Mouse (Mus musculus) liver, embryonic 15.5 days (tissue): ENCODE data around the gene Nat9. TPM values are rescaled to one million over a fixed set of nuclear protein-coding genes. Genes with fewer than 3 reads are reported as not detected.

ENCODE experiments used
- ATAC-seq: fragments of 200-750 bp; cut with Nextera tagmentation; 2 replicates; pipeline ENCODE4 v1.8.0; 2017; ENCODE audit warnings: moderate number of reproducible peaks, mild to moderate bottlenecking, moderate library complexity; ENCODE audit not compliant: insufficient read depth
- H3K27ac ChIP-seq: fragments of 300-500 bp; sonication (generic); replicated peaks from 2 replicates; pipeline ENCODE4 v1.5.1; 2015; ENCODE audit warnings: mild to moderate bottlenecking, inconsistent platforms
- H3K27me3 ChIP-seq: fragments of 300-500 bp; sonication (generic); 2 replicates; pipeline ENCODE4 v1.6.1; 2015; ENCODE audit warnings: mild to moderate bottlenecking, inconsistent platforms
- H3K36me3 ChIP-seq: fragments of 300-500 bp; sonication (generic); replicated peaks from 2 replicates; pipeline ENCODE4 v1.6.1; 2015; ENCODE audit warnings: moderate library complexity, mild to moderate bottlenecking, inconsistent platforms
- H3K4me1 ChIP-seq: fragments of 300-500 bp; sonication (generic); replicated peaks from 2 replicates; pipeline ENCODE4 v1.6.1; 2015; ENCODE audit warnings: inconsistent platforms
- H3K4me2 ChIP-seq: fragments of 300-500 bp; sonication (generic); 2 replicates; pipeline ENCODE4 v1.6.1; 2015; ENCODE audit warnings: moderate library complexity, mild to moderate bottlenecking, inconsistent platforms
- H3K4me3 ChIP-seq: fragments of 300-500 bp; sonication (generic); replicated peaks from 2 replicates; pipeline ENCODE4 v1.5.1; 2015; ENCODE audit warnings: mild to moderate bottlenecking, inconsistent platforms
- H3K9ac ChIP-seq: fragments of 300-500 bp; sonication (generic); 2 replicates; pipeline ENCODE4 v1.6.1; 2015; ENCODE audit warnings: moderate library complexity, mild to moderate bottlenecking, inconsistent platforms
- H3K9me3 ChIP-seq: fragments of 300-500 bp; sonication (generic); replicated peaks from 2 replicates; pipeline ENCODE4 v1.6.1; 2016; ENCODE audit warnings: inconsistent platforms
- WGBS: fragments of 180-500 bp; shearing (Covaris S2); methylation state at CpG from one replicate; pipeline ENCODE4 v1.1.7; 2015; ENCODE audit warnings: mixed read lengths; ENCODE audit not compliant: insufficient replicate concordance; 5-methylcytosine and 5-hydroxymethylcytosine counted together
- polyA plus RNA-seq: library from polyadenylated mRNA; unstranded; fragments of >200 nt; fragmentation: Nextera tagmentation; extraction: Ambion mirVana; gene quantifications from 2 replicates; pipeline ENCODE4 v1.2.1, GENCODE M21; 2015

The Nat9 gene
- polyA plus RNA-seq, 1 experiment from 2014 or later, result 9.9 TPM

DNA sequence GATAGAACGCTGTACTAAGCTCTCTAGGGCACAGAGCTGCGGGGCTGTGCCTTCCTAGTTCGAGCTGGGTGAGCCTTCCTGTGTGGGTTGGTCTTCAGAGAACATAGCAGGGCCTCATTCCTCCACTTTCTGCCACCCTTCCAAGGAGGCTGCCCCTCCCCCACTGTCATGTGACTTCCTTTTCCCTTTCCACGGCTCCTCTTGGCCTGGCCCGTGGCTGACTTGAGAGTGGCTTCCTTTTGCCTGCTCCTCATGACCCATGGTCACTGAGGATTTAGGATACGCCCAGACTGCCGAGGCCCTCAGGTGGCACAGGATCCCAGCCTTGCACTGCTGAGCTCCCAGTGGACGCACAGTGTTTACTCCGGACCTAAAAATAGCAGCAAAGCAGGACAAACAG lies 4.5 kb upstream of the Nat9 start:
- no peak overlapping the region for H3K4me2 ChIP-seq
- no peak overlapping the region for H3K9ac ChIP-seq
- 17% methylated on average over 9 of the region's 9 CpGs for WGBS
- no peaks in the 10 kb centered on the region for H3K27me3 ChIP-seq
- H3K36me3 ChIP-seq, result peaks cover 8% of the 10 kb centered on the region
- ATAC-seq, result no peak
- H3K27ac ChIP-seq, result peak overlapping the region; percentile 67; the same call in 1 of the 2 replicates
- no peaks in the 10 kb centered on the region for H3K9me3 ChIP-seq
- no peak overlapping the region for H3K4me3 ChIP-seq
- peaks cover 54% of the 10 kb centered on the region for H3K4me1 ChIP-seq

DNA sequence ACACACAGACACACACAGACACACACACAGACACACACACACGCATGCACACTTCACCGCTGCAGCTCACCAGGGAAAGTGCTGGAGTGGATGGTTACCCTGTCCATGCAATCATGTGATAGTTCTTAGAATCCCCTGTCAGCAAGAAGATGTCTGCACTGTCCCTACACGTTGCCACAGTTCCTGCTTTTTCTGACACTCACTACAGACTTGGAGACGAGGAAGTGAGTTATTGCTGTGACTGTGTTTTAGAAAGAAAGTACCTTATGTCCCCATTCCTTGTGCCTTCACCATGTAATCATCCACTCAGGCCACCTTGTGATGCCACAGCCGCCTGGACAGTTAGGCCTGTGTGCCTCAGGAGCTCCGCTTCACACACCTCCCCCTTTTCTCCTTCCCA lies 1.6 kb upstream of the Nat9 start:
- no peak for ATAC-seq
- H3K4me1 ChIP-seq, result peaks cover 55% of the 10 kb centered on the region
- H3K4me3 ChIP-seq, result peak overlapping the region; percentile 6; the same call in 1 of the 2 replicates
- peak overlapping the region; percentile 94 for H3K4me2 ChIP-seq
- H3K9me3 ChIP-seq, result no peaks in the 10 kb centered on the region
- WGBS, result 61% methylated on average over 6 of the region's 6 CpGs
- H3K9ac ChIP-seq, result no peak overlapping the region
- no peaks in the 10 kb centered on the region for H3K27me3 ChIP-seq
- H3K36me3 ChIP-seq, result peaks cover 5% of the 10 kb centered on the region
- peak overlapping the region; percentile 70 for H3K27ac ChIP-seq

DNA sequence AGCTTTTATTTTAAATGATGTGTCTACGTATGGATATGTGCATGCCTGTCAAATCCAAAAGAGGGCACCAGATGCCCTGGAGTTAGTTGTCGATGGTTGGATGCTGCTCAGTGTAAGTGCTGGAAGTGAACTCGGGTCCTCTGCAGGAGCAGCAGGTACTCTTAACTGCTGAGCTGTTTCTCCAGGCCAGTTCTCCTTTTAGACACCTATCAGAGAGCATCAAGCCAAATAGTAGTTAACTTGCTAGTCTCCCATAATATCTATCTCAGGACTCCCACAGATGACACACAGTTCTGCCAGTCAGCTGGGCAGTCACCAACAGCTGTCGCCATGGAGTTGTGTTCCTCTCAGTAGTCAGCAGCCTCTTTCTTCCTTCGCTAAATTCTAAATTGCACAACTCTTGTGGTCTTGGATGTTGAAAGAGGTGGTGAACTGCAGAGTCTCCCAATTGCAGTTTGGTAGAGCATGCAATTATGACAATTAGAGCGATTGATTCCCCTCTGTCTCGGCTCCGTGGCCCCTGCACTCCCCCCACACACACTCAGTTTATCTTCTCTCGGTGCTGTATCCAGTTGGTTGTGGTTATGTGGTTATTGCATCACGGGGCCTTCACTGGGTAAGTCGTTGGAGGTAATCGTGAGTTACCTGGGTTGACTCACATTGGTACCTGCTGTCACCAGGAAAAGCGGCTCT lies 1.0 kb upstream of the Nat9 start:
- Histone ChIP-seq H3K4me1 (peaks cover 56% of the 10 kb centered on the region), H3K4me3 (peak overlapping the region; percentile 71), H3K9me3 (no peaks in the 10 kb centered on the region), H3K9ac (no peak overlapping the region), H3K4me2 (peak overlapping the region; percentile 94), H3K27me3 (no peaks in the 10 kb centered on the region), H3K36me3 (peaks cover 5% of the 10 kb centered on the region), H3K27ac (peak overlapping the region; percentile 70)
- 27% methylated on average over 13 of the region's 13 CpGs for WGBS
- ATAC-seq, result no peak

DNA sequence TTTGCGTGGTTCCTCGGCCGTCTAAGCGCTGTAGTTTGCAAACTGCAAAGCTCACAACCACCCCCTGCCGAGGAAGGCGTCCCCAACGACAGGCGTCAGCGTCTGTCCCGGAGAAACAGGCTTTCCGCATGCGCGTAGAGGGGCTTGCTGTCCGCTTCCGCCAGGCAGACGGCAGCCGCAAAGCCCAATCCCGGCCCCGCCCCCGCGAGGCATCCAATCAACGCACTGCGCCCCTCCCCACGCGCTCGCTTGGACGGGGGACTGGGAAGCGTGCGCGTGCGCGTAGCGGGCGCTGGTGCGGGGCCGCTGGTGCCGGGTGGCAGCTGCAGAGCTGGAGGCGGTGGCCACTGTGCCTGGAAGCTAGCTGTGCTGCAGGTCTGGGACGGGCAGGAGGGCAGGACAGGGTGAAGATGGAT lies 427 bp downstream of the Nat9 start, which contains the start of gene Tmem104:
Tmem104 (plus strand) TSS at position 264 of the 416 bp plus-strand sequence.
- peak within 1 kb of the TSS; percentile 82 for H3K27ac ChIP-seq
- peak within 1 kb of the TSS; percentile 71 for H3K4me3 ChIP-seq
- peak within 1 kb of the TSS; percentile 75 for H3K9ac ChIP-seq
- under 1% methylated on average over 39 of the region's 39 CpGs for WGBS
- H3K36me3 ChIP-seq, result peaks cover 5% of the 10 kb centered on the region
- peaks cover 65% of the 10 kb centered on the region for H3K4me1 ChIP-seq
- H3K27me3 ChIP-seq, result no peaks in the 10 kb centered on the region
- H3K9me3 ChIP-seq, result no peaks in the 10 kb centered on the region
- H3K4me2 ChIP-seq, result peak within 1 kb of the TSS; percentile 94
- peak; percentile 88 for ATAC-seq

DNA sequence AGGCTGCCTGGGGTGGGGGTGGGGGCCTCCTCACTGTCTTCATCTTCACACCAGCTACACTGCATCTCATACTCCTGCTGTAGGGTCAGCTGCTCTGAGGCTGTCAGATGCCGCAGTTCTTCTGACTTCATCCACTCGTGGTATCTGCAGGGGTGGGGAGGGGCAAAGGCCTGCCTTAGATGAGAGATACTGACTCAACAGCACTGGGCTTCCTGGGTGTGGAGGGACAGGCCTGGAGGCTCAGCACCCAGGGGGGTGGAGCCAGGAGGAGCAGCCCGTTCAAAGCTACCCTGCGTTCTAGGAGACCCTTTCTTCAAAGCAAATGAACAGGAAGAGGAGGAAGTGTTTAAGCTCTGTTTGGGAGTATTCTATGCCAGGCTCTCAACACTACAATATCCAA lies 2.7 kb downstream of the Nat9 start:
- no peak for ATAC-seq
- no peak overlapping the region for H3K4me2 ChIP-seq
- WGBS, result 19% methylated on average over 4 of the region's 4 CpGs
- no peak overlapping the region for H3K4me3 ChIP-seq
- no peak overlapping the region for H3K27ac ChIP-seq
- H3K4me1 ChIP-seq, result peaks cover 64% of the 10 kb centered on the region
- H3K36me3 ChIP-seq, result peaks cover 11% of the 10 kb centered on the region
- H3K27me3 ChIP-seq, result no peaks in the 10 kb centered on the region
- no peak overlapping the region for H3K9ac ChIP-seq
- H3K9me3 ChIP-seq, result no peaks in the 10 kb centered on the region

DNA sequence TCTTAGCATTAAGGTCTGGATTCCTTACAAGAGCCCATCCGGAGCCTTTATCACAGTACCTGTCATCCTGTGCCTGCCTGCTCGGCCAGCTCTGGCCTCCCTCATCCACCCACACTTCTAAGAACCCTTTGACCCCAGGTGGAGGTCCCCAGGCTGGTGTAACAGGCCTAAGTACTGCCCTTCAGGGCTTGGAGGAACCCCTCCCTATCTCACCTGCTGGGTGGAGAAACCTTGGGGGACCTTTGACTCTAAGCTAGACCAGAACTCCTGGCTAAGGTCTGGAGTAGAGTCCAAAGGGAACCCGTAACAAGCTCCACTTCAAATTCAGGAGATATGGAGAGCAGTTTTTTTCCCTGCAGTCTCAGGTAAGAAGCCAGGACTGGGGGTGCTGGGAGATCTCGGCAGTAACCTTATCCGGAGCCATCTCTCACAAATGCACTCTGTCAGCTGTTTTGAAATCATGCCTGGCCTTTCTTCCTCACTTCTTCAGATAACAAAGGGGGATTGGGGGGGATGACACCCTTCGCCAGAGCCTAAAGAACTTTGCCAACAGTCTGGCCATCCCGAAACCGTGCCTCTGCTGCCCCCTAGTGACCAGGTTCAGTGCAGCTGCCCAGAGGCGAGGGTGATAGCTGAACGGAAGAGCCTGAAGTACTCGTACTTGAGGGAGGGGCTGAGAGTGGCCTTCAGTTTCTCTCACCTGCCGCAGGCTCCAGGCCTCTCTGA lies 5.6 kb downstream of the Nat9 start:
- no peaks in the 10 kb centered on the region for H3K9me3 ChIP-seq
- H3K4me3 ChIP-seq, result no peak overlapping the region
- H3K9ac ChIP-seq, result no peak overlapping the region
- H3K4me1 ChIP-seq, result peaks cover 56% of the 10 kb centered on the region
- ATAC-seq, result no peak
- WGBS, result 15% methylated on average over 12 of the region's 12 CpGs
- peaks cover 30% of the 10 kb centered on the region for H3K36me3 ChIP-seq
- H3K27me3 ChIP-seq, result no peaks in the 10 kb centered on the region
- no peak overlapping the region for H3K27ac ChIP-seq
- H3K4me2 ChIP-seq, result no peak overlapping the region

DNA sequence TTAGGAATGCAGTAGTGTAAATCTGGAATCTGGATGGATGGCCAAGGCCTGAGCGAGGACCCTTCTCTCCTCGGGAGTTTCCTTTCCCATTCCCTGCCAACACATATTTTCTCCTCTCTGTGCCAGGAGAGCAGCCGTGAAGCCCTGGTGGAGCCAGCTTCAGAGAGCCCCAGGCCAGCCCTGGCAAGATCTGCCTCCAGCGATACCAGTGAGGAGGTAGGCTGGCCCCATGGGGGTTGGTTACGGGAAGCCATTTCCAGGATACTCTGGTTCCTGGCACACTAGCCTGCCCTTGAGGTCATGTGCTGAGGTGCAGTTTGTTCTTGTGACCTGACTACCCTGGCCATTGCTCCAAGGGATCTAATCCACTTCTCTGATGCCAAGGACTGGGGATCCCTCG lies 7.8 kb downstream of the Nat9 start:
- no peak for ATAC-seq
- 70% methylated on average over 6 of the region's 6 CpGs for WGBS
- Histone ChIP-seq H3K9me3 (no peaks in the 10 kb centered on the region), H3K4me2 (no peak overlapping the region), H3K9ac (no peak overlapping the region), H3K27ac (no peak overlapping the region), H3K36me3 (peaks cover 38% of the 10 kb centered on the region), H3K27me3 (no peaks in the 10 kb centered on the region), H3K4me1 (peaks cover 58% of the 10 kb centered on the region), H3K4me3 (no peak overlapping the region)

DNA sequence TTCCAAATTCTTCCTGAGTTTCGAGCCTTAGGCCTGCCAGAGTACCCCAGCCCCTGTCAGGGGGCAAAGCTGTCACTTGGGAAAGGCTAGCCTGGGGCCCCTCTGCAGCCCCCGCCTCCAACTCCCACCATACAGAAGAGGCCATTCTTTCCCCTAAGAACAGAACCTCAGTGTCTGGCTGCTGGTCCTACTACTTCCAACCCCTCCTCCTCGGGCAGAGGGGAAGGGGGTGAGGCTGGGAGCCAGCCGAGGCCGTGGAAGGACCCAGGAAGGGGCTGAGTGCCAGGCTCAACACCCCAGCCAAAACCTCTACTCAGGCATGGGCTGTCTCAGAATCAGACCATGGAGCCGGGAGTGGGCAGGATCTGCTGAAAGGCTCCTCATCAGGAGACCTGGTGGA lies 8.5 kb downstream of the Nat9 start:
- no peaks in the 10 kb centered on the region for H3K9me3 ChIP-seq
- ATAC-seq, result no peak
- H3K27ac ChIP-seq, result peak overlapping the region; percentile 33; the same call in 1 of the 2 replicates
- no peak overlapping the region for H3K9ac ChIP-seq
- no peak overlapping the region for H3K4me3 ChIP-seq
- H3K36me3 ChIP-seq, result peaks cover 38% of the 10 kb centered on the region
- no peaks in the 10 kb centered on the region for H3K27me3 ChIP-seq
- H3K4me1 ChIP-seq, result peaks cover 60% of the 10 kb centered on the region
- WGBS, result 68% methylated on average over 6 of the region's 6 CpGs
- H3K4me2 ChIP-seq, result no peak overlapping the region

DNA sequence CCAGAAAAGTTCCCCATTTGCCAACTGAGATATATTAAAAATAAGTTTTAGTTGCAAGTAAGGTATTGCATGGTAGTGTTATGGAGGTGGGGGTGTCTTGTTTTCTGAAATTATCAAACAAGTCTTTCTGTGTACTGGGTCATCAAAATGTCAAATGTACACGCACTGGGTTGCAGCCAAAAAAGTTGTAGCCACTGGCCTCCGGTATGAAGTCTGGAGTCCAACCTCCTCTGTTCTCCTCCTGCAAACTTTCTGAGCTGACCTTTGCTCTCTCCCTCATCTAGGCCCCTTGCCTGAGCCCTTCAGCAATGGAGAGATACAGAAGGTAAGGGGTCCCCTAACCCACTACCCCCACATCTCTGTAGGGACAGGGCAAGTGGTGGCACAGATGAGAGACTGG lies 8.9 kb downstream of the Nat9 start:
- H3K27me3 ChIP-seq, result no peaks in the 10 kb centered on the region
- peak overlapping the region; percentile 33; the same call in 1 of the 2 replicates for H3K27ac ChIP-seq
- no peaks in the 10 kb centered on the region for H3K9me3 ChIP-seq
- H3K4me3 ChIP-seq, result no peak overlapping the region
- no peak overlapping the region for H3K9ac ChIP-seq
- H3K4me2 ChIP-seq, result no peak overlapping the region
- no peak for ATAC-seq
- 65% methylated on average over 2 of the region's 2 CpGs for WGBS
- H3K4me1 ChIP-seq, result peaks cover 63% of the 10 kb centered on the region
- H3K36me3 ChIP-seq, result peaks cover 38% of the 10 kb centered on the region

DNA sequence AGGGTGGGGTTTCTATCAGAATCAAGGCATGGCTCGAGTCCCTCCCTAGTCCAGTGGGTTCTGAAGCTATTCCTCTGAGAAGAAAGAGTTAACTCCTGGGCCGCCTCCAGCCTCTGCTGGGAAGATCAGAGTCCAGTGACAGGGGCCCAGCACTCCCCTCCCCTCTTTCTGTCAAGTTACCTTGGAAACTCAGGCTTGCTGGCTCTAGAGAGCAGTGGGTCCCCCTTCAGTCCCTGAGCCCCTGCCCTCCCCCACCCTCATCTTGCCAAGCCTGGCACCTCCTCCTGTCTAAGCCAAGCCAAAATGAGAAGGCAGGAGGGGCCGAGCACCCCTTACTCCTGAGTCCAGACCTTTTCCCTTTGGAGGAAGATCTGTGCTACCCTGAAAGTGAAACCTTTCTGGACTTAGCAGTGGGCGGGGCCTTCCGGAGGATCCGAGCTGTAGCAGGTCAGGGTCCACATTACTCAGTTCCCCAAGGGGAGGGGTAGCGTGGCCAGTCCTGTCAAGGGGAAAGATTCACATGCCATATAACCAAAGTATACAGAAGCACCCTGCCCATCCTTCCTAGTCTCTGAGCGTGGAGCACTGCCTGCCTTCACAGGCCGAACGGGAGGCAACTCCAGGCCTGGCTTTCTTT lies 10.0 kb downstream of the Nat9 start:
- WGBS, result 60% methylated on average over 10 of the region's 10 CpGs
- peak overlapping the region; percentile 50 for H3K4me2 ChIP-seq
- ATAC-seq, result peak; percentile 55
- H3K36me3 ChIP-seq, result peaks cover 38% of the 10 kb centered on the region
- peaks cover 66% of the 10 kb centered on the region for H3K4me1 ChIP-seq
- no peaks in the 10 kb centered on the region for H3K27me3 ChIP-seq
- no peak overlapping the region for H3K4me3 ChIP-seq
- no peak overlapping the region for H3K9ac ChIP-seq
- H3K27ac ChIP-seq, result peak overlapping the region; percentile 72
- H3K9me3 ChIP-seq, result no peaks in the 10 kb centered on the region
